Mouse (Mus musculus) adrenal gland (tissue): Measurements from ENCODE around the gene B9d1.

Experiments used
- intact Hi-C: fragments of 180-260 bp; cut with DNase I; formaldehyde crosslinking; loops from one replicate; pipeline ENCODE4 v1.15.1; 2025

B9d1 gene

DNA sequence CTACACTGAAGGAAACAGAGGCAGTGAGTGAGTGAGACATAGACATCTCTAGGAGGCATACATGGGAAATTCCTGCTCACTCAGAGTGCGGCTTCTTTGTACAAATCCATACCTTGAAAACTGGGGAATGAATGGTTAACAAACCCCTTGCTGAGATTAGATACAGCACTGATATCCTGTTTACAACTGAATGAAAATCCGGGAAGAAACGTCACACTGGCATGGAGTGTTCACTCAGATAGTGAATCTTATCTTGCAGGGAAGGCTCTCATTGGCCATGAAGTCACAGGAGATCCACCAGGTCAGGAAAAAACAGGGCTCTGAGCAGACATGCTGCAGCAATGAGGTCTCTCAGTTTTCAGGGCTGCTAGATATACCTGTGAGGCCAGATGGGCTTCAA, 32.0 kb downstream of the B9d1 start:
- intact Hi-C loops = loop anchor here (5.0 kb wide), 1 partner anchor 40 kb away; the partner anchor contains the start of gene Epn2

DNA sequence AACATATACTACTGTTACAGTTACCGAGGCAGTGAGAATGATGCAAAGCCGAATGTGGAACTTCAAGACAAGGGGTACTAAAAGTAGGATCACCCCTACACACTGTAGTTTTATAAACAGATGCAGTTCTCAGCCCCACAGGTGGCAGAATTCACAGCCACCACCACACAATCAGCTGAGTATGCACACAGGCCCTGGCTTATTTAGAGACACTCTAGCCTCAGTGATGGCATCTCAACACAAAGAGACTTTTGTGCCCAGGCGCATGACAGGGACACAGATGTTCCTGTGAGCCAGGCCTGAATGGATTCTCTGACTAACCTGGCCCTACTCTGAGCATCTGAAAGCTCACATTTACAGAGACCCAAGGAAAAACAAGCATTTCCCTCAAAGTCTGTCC, 32.4 kb downstream of the B9d1 start:
- intact Hi-C loops = loop anchor here (5.0 kb wide), 1 partner anchor 40 kb away; the partner anchor contains the start of gene Epn2

DNA sequence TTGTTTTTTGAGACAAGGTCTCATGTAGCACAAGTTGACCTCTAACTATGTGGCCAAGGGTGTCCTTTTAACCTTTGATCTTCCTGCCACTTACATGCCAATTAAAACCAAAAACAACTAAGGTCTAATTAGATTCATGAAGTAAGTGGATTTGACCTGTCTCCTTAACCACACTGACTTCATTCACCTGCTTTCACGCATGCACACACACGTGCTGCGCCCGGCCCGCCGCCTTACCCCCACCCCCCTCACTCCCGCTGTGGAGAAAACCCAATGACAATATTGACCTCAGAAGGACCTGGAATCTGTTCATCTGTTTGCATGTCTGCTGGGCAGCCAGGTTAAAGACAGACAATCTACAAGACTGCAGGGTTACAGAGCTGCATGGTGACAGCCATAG, 35.7 kb downstream of the B9d1 start:
- intact Hi-C loops = no loop called here

DNA sequence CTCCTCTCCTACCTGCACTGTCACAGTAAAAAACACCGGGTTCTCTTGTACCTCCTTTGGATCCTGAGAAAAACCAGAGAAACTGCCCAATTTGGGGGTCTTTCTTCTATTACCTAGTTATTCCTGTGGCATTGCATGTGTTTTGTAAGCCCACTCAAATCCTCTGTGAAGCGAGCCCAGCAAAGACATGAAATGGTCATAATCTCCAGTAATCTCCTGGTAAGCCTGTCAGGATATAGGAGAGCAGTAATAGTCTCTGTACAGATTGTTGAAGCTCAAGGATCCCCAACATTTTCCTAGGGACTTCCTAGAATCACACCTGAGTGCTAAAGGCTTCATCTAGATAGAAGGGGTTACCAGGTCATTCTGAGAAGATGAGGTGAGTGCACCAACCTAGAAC, 36.2 kb downstream of the B9d1 start:
- intact Hi-C loops = no loop called here

DNA sequence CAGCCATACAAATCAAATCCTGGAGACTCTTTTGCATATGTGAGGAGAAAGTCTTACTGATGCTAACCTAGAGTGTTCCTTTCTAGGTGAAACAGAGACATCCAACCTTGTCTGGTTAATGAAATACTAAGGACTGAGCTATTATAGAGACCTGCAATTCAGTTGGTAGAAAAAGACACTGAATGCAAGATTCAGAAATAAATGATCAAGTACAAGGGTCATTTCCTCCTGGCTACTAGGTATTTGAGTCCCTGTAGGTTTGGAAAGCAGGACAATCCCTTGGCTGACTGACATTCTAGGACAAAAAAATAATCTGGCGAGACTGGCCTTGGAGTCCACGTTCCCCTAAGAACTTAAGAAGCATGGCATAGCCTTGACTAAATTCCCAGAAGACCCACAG, 40.6 kb downstream of the B9d1 start:
- intact Hi-C loops = no loop called here

DNA sequence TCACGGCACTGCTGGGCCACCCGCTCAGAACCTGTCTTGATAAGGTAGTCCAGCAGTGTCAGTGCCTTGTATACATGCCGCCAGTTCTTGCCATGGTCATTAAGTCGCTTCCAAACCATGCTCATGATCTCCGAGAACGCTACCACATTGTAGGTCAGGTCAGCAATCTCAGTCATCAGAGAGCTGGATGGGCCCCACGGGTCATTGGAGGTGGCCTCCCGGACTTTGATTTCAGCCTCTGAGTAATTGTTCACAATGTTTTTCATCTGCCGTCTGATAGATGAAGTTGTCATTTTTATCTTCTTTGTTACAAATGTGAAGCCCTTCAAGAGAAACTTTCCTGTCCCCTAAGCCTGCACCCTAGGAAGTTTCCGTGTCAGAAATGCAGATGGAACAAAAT, 41.5 kb downstream of the B9d1 start:
- intact Hi-C loops = no loop called here

DNA sequence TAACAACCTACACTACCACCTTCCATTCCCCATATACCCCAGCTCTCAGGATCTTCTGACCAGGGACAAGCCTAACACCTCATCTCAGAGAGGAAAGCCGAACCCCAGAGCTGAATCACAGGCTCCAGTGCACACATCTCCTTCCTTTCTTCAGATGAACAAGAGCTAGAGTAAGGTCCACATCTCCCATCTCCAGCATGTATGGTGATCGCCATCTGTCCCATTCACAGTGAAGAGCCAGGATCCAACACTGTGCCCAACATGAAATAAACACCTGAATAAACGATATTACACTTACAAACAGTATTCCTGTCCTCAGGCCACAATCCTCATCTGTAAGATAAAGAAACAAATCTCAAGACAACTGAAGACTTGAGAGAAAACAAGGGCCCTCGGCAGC, 42.8 kb downstream of the B9d1 start:
- intact Hi-C loops = no loop called here

DNA sequence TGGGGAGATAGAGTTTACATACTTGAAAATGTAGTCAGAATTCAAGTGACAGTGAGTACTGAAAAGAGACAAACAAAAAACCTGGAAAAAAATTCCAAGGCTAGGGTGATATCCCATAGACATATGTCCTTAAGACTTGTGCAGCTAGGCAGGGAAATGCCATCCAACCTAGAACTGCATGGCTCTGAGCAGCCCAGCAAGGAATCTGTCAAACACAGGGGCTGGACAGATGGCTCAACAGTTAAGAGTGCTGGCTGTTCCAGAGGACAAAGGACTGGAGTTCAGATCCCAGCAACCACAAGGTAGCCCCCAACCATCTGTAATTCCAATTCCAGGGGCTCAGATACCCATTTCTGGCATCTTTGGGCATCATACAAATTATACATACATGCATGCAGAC, 45.7 kb downstream of the B9d1 start:
- intact Hi-C loops = no loop called here

DNA sequence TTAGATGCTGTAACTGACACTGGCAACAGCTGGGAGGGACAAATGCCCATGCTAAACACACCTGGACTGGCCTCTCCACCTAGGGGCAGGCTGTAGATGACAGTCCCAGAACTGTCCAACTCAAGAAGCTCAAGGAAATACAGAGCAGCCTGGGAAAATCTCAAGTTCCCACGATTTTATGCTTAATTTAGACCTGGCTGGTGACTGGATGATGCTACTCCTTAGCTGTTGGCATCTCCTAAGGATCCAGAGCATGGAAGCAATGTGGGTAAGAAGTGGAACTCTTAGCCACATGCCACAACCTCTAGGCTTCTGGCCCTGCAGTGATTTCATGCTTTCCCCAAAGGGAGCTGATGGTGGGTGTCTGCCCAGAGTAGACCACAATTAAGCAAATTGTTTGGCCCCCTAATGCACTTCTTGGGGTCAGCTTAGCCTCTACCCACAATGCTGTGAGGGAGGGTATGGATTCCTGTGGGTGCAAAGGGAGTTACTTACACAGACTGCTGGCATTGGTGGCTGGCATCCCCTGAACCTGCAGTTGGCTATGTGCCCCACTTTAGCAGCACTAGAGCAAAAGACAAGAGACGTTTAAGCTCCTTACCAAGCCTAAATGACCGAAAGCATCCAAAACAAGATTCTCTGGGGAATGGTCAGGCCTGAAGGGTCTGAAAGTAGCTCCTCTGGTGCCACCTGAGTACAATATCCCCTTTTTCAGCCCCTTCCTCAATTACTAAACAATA, 48.2 kb downstream of the B9d1 start:
- intact Hi-C loops = no loop called here

DNA sequence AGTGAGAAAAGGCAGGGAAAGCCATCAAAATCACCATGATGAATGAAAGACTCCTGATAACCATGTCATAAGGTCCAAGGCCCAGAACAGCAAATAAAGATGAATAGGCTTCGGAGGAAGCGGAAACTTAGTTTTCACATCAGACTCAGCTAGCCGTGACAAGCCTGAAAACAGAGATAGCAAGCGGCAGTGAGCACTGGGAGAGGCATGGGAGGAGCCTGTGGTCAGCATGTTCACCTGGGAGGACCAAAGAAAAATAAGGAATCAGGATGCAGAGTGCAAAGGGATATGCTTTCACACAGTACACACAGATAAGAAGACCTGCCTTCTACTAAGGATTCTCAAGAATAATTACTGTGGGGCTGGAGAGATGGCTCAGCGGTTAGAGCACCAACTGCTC, 54.6 kb downstream of the B9d1 start:
- intact Hi-C loops = no loop called here

DNA sequence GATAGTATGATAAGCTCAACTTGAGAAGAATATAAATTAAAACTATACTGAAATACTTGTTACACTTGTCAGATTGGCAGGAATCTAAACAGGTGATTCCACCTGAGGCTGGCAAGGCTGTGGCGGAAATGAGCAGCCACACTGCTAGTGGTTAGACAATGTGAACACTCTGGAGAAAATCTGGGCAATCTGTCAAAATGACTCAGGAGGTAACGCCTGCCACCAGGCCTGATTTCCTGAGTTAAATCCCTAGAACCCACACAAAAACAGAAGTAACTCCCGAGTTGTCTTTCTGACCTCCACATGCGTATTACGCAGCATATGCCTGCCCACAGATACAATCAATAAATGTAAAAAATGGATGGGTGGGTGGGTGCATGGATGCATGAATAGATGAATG, 57.5 kb downstream of the B9d1 start:
- intact Hi-C loops = no loop called here
